Mouse (Mus musculus): ENCODE results near the gene Ddah2. TPM values are rescaled to one million over a fixed set of nuclear protein-coding genes. Genes with fewer than 3 reads are reported as not detected.

Gene Ddah2
- total RNA-seq, 2 experiments from 2014 or later = 13.7 to 15.8 TPM

DNA sequence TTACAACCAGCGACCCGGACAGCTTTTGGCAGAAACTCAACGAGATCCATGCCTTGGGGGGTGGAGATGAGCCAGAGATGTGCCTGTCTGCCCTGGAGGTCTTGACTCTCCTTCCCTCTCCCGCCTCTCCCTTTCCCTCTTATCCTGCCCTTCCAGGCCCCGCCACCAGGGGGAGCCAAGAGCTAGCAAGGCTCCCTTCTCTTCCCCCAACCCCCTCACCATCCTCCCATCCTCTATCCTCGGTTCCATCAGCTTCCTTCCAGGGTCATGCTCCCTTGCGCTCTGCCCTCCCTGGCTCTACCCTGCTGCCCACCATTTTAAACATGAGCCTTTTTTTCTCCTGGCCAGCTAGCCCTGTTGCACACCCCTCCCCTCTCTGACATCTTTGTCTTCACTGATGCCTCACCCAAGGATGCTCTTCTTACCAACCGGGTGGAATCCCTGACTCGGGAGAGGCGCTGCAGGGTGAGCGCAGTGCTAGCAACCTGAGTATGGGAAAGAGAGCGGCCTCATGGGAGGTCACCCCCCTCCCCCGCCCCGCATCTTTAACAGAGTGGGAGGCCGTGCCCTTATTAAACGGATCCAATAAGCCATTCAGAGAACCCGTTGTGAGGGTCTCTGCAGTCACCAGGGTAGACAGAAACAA lies 37.5 kb upstream of the Ddah2 start:
- peak; percentile 74 to 94 for DNase-seq (ENCODE audit: low spot score in 2 of 2)
- Histone ChIP-seq H3K27ac (peak overlapping the region; percentile 12; the same call in 1 of the 2 replicates), H3K4me3 (peak overlapping the region; percentile 29; the same call in 1 of the 2 replicates)
- TF ChIP-seq CTCF (conservative IDR thresholded peaks at IDR 0.05) = peak; percentile 97

DNA sequence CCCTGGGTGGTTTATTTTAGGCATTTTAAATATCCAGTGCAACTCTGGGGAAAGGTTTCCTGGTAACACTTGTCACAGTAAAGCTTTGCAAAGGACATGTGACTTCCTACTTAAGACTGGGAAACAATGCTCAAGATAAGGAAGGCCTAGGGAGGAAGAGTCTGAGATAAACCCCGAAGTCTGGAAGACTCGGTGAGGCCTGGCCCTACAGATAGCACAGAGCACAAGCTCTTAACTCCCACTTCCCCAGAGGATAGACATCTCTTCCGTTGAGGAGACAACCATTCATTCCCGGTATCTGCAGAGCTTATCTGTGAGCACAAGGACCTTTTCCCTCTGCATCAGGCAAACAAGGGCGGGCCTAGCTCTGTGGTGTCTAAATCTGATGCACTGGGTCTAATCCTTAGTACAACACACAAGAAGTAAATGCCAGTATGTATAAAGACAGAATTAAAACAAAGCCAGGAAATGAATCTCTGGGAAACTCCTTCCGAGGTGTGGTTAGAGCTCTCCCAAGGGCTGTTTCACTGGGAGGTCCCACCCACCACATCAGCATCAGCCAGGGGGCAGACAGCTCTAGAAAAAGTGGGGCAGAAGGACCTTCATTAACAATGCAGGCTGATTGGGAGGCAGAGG lies 36.9 kb upstream of the Ddah2 start:
- DNase-seq (ENCODE audit: low spot score in 2 of 2) = no peak
- Histone ChIP-seq H3K4me3 (no peak overlapping the region), H3K27ac (peak overlapping the region; percentile 12; the same call in 1 of the 2 replicates)
- TF ChIP-seq CTCF (conservative IDR thresholded peaks at IDR 0.05) = no peak

DNA sequence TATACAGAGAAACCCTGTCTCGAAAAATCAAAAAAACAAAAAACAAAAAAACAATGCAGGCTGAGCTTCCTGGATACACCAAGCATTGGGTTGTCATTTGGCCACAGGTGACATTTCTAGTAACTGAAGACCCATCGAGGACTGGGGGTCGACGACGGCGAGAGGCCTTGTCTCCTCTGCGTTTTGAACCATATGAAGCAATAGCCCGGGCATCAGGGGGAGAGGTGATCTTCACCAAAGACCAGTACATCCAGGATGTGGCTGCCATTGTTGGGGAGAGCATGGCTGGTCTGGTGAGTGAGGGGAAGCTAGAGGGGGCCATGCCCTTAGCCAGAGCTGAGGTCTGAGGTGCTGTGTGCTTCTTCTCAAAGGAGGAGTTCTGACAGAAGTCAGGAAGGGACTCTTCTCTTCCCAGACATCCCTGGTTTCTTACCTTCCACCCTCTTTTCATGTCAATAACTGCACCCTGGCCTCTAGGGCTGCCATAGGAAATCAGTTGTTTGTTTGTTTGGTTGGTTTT lies 36.2 kb upstream of the Ddah2 start:
- DNase-seq (ENCODE audit: low spot score in 2 of 2) = no peak
- TF ChIP-seq CTCF (conservative IDR thresholded peaks at IDR 0.05) = no peak
- no peak overlapping the region for H3K27ac ChIP-seq
- no peak overlapping the region for H3K4me3 ChIP-seq

DNA sequence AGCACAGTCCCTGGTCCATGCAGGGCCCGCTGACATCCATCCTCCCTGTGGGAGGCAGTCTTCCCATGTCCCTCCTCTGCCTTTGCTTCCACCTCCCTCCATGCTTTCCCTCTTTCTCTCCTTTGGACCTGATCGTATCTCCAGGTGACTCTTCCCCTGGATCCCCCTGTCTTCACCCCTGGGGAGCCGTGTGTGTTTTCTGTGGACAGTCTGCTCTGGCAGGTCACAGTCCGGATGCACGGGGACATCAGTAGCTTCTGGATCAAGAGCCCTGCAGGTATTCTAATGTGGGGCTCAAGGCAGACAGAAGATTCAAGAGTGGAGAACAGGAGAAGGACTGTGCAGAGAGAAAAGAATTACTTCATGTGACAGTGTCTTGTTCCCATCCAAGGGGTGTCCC lies 35.6 kb upstream of the Ddah2 start:
- DNase-seq (ENCODE audit: low spot score in 2 of 2) = no peak
- TF ChIP-seq CTCF (conservative IDR thresholded peaks at IDR 0.05) = no peak
- H3K27ac ChIP-seq = no peak overlapping the region
- H3K4me3 ChIP-seq = no peak overlapping the region

DNA sequence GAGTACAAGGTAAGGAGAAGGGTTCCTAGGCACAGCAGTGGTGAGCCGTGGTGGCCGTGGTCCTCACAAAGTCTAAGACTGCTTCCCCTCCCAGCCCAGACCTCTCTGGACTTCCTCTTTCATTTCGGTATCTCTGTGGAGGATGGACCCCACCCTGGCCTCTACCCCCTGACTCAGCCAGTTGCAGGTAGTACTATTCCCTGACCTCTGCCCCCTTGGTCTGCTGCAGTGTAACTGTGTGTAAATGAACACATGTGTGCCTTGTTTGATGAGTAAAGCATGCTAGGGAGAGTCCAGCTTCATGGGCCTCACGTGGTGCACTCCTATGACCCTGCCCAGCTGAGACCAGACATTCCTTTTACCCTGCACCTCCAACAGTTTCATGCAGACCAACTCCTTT lies 35.1 kb upstream of the Ddah2 start:
- Histone ChIP-seq H3K27ac (no peak overlapping the region), H3K4me3 (no peak overlapping the region)
- no peak for DNase-seq (ENCODE audit: low spot score in 2 of 2)
- no peak for TF ChIP-seq CTCF (conservative IDR thresholded peaks at IDR 0.05)

DNA sequence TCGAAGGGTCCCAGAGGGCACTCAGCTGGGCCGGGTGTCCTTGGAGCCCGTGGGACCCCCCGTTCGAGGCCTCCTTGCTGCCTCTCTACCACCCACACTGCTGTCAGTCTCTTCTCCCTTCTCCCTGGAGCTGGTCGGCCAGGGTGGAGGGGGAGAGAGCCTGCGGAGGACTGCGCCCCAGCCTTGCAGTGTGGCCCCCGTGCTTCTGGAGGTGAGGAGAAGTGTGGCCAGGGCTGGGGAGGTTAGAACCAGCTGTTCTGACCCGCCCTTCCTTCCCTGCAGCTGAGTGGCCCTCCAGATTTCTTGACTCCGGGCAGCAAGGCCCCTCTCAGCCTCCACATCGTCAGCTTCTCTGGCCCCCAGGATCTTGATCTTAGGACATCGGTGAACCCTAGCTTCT lies 34.6 kb upstream of the Ddah2 start:
- no peak for TF ChIP-seq CTCF (conservative IDR thresholded peaks at IDR 0.05)
- DNase-seq (ENCODE audit: low spot score in 2 of 2) = no peak
- Histone ChIP-seq H3K4me3 (no peak overlapping the region), H3K27ac (no peak overlapping the region)

DNA sequence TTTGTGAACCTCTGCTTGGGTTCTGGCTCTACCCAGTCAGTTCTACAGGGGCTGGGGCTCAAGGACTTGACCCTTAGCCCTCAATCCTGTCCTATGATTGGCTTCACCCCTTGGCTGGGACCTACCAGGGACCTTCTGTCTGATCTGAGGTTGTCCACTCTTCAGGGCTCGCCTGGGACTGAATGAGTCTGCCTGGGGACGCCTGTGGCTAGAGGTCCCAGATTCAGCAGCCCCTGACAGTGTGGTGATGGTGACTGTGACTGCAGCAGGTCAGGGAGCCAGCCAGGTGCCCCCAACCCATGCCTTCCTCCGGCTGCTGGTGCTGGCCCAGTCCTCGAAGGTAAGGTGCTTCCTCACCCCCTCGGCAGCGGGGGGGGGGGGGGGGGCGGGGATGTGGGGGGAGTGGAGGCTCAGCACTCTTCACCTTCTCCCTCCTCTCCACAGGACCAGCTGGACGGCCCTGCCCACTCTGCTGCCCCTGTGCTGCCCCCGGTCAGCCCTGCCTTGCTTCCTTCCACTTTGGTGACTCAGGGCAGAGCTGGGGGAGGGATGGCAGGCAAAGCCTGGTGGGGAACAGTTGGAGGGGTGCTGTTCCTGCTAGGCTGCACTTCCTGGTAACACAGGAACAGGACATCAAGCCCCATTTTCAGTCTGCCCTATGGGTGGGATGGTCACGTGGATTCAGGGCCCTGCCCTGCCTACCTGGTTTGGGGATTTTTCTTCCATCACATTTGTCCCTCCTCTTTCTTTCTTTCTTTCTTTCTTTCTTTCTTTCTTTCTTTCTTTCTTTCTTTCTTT lies 33.9 kb upstream of the Ddah2 start:
- Histone ChIP-seq H3K4me3 (no peak overlapping the region), H3K27ac (no peak overlapping the region)
- TF ChIP-seq CTCF (conservative IDR thresholded peaks at IDR 0.05) = no peak
- DNase-seq (ENCODE audit: low spot score in 2 of 2) = no peak

DNA sequence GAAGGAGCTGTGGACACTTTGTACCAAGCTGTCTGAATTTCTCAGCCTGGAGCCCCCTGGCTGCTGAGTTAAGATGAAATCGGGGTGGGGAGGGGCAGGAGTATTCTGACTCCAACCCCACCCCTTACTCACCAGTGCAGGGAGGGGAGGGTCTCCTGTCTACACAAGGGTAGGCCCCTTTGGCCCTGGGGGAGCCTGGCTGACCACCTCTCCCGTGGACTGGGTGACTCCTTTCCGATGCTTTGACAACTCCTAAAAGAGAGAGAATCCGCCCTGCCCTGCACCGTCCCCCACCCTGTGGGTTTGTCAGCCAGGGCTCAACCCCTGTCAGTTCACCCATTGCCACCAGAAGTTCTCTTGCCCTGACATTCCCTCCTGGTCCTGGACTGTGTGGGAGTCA lies 32.6 kb upstream of the Ddah2 start:
- Histone ChIP-seq H3K27ac (no peak overlapping the region), H3K4me3 (no peak overlapping the region)
- no peak for TF ChIP-seq CTCF (conservative IDR thresholded peaks at IDR 0.05)
- no peak for DNase-seq (ENCODE audit: low spot score in 2 of 2)

DNA sequence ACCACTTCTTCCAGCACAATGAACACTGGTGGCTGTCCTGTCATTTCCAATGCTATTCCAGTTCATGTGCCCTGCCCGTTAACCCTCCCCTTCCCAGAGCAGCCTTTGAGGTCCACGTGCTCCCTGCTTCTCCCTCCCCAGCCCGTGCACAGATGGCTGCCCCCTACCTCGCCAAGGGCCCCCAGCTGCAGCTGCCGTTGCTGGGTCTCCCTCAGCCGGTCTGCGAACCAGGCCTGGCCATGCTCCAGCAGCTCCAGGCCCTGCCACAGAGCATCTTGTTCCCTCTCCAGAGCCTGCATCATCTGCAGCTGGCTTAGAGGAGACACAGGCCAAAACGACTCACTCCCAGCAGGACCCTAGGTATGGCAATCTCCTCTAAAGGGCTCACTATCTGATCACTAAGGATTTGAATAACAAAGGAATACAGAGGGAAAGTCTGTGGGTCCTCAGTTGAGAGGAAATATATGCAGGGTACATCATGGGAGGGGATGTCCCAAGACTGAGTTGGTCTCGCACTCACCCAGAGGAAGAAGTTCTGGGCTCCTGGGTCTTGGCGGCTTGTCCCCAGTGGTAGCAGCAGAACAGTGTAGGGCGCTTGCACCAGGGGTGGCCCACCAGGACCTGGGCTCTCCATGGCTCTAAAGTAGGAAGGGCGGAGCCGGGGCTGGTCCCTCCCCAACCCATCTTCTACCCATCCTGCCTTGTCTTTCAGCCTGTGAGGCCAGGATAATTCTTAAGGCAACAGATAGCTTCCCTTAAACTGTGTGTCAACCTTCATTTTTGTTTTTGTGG lies 31.4 kb upstream of the Ddah2 start, which contains the start of gene Sapcd1:
Gene Sapcd1 (minus strand): TSS at position 740 of the 792 bp plus-strand sequence.
- no peak within 1 kb of the TSS for H3K4me3 ChIP-seq
- peak; percentile 35 to 51 for DNase-seq (ENCODE audit: low spot score in 2 of 2)
- TF ChIP-seq CTCF (conservative IDR thresholded peaks at IDR 0.05) = no peak
- H3K27ac ChIP-seq = 0 out of 2 replicates have a peak within 1 kb of the TSS, but pooled peaks have one; percentile 32

DNA sequence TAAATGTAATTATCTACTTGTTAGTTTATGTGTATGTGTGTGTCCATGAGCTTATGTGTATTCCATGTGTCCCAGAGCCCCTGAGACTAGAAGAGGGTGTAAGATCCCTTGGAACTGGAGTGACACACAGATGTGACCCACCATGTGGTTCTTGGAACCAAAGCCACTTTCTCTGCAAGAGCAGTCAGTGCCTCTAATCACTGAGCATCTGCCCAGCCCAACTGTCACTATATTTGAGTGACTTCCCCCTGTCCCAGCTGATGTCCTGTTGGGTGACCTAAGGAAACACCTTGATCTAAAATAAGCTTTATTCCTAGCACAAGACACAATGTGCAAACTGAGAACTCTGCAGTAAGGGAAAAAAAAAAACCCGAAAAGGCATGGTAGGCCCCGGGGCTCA lies 30.5 kb upstream of the Ddah2 start:
- Histone ChIP-seq H3K4me3 (no peak overlapping the region), H3K27ac (no peak overlapping the region)
- TF ChIP-seq CTCF (conservative IDR thresholded peaks at IDR 0.05) = no peak
- DNase-seq (ENCODE audit: low spot score in 2 of 2) = no peak

DNA sequence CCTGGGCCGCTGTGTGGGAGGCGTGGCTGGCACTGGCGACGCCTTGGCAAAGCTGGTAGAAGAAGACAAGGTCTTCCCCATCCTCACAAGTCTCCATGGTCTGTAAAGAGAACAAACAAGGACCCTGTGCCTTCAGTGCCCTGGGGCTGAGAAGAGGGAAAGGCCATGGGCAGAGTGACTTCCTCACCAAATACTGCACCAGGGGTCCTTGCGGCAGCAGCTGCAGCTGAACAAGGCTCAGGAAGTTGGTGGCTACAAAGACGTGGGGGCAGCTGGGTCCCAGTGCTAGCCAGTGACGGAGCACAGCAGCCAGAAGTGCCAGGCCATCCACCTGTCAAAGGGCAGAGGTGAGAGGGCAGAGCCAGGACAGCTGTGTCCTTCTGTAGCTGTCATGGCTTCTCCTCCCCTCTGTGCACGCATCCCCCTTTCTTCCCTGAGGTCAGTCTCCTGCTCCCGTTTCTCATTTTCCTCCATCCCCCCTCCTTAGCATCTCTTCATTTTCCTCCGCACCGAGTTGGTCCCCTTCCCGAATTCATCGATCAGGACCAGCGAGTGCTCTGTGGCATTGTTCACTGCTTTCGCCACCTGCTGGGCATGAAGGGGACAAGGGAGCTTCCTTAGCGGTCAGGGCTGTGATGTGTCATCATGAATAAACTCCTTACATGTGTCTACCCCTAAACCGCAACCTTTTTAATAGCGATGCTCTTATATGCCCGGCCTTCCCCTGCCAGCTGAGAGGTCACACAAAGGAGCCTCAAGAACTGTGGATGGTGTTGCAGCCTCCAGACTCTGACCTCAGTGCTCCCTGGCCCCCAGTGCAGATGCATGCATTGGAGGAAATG lies 28.9 kb upstream of the Ddah2 start:
- TF ChIP-seq CTCF (conservative IDR thresholded peaks at IDR 0.05) = peak; percentile 73
- DNase-seq (ENCODE audit: low spot score in 2 of 2) = no peak
- H3K4me3 ChIP-seq = no peak overlapping the region
- H3K27ac ChIP-seq = no peak overlapping the region

DNA sequence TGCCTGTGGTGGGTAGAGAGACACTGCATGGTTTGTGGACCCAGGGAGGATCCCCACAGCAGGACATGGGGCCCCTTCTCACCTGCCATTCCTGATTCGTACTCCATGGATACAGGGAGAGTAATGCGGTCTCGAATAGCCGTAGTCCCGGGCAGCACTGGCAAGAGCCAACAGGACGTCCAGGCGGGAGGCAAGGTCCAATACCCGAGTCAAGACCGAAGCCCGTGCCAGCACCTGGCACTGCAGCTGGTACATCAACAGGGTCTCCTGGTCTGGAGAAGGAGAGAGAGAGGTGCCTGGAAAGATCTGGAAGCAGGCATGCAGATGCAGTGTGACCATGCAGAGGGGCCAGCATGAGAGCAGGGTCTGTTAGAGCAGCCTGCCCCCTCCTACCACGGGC lies 27.6 kb upstream of the Ddah2 start:
- TF ChIP-seq CTCF (conservative IDR thresholded peaks at IDR 0.05) = no peak
- Histone ChIP-seq H3K4me3 (no peak overlapping the region), H3K27ac (no peak overlapping the region)
- DNase-seq (ENCODE audit: low spot score in 2 of 2) = no peak
